Mouse (Mus musculus) limb, embryonic 14.5 days (tissue): ENCODE measurements at regions not wholly inside any gene's neighbourhood (a gene's known extent, or its start where the extent isn't known, plus 50 kb on each side); places are given as distances from the start of the nearest gene placed in this dataset.

Experiments used
- ATAC-seq: fragments of 200-750 bp; cut with Nextera tagmentation; 2 replicates; pipeline ENCODE4 v1.8.0; 2017; ENCODE audit warnings: low read depth, moderate number of reproducible peaks, moderate TSS enrichment; ENCODE audit not compliant: low FRiP score
- DNase-seq: peaks from one replicate; pipeline ENCODE4 v3.0.0-alpha.2; 2015; ENCODE audit warnings: low spot score
- H3K27ac ChIP-seq: fragments of 300-500 bp; sonication (generic); replicated peaks from 2 replicates; pipeline ENCODE4 v1.5.1; 2014; ENCODE audit warnings: low read depth, mild to moderate bottlenecking, low read length, moderate library complexity, mixed read lengths
- H3K27me3 ChIP-seq: fragments of 300-500 bp; sonication (generic); 2 replicates; pipeline ENCODE4 v1.6.1; 2014; ENCODE audit warnings: low read length, mixed read lengths; ENCODE audit not compliant: control insufficient read depth, insufficient read depth
- H3K36me3 ChIP-seq: fragments of 300-500 bp; sonication (generic); 2 replicates; pipeline ENCODE4 v1.6.1; 2014; ENCODE audit warnings: mild to moderate bottlenecking, low read length, moderate library complexity, mixed read lengths; ENCODE audit not compliant: control insufficient read depth, insufficient read depth
- H3K4me1 ChIP-seq: fragments of 300-500 bp; sonication (generic); 2 replicates; pipeline ENCODE4 v1.6.1; 2014; ENCODE audit warnings: antibody characterized with exemption, low read length, mixed read lengths; ENCODE audit not compliant: control insufficient read depth, insufficient read depth
- H3K4me2 ChIP-seq: fragments of 300-500 bp; sonication (generic); replicated peaks from 2 replicates; pipeline ENCODE4 v1.6.1; 2014; ENCODE audit warnings: low read depth, mild to moderate bottlenecking, low read length, moderate library complexity; ENCODE audit not compliant: severe bottlenecking
- H3K4me3 ChIP-seq: fragments of 300-500 bp; sonication (generic); replicated peaks from 2 replicates; pipeline ENCODE4 v1.5.1; 2014; ENCODE audit warnings: low read length
- H3K9ac ChIP-seq: fragments of 300-500 bp; sonication (generic); 2 replicates; pipeline ENCODE4 v1.6.1; 2014; ENCODE audit warnings: mild to moderate bottlenecking, low read depth, low read length, moderate library complexity; ENCODE audit not compliant: severe bottlenecking
- H3K9me3 ChIP-seq: fragments of 300-500 bp; sonication (generic); 2 replicates; pipeline ENCODE4 v1.6.1; 2016; ENCODE audit warnings: low read length; ENCODE audit not compliant: control insufficient read depth
- POLR2A ChIP-seq: fragments of 200-500 bp; IDR thresholded peaks from 2 replicates; pipeline ENCODE4 v1.8.0; 2012; ENCODE audit warnings: inconsistent platforms, mild to moderate bottlenecking, moderate library complexity, borderline replicate concordance; ENCODE audit not compliant: insufficient read depth, insufficient read length; ENCODE audit errors: extremely low read depth
- WGBS: fragments of 180-500 bp; shearing (Covaris S2); extraction: QIAGEN DNeasy Blood & Tissue Kit; methylation state at CpG from one replicate; pipeline ENCODE4 v1.1.7; 2014; 5-methylcytosine and 5-hydroxymethylcytosine counted together

DNA sequence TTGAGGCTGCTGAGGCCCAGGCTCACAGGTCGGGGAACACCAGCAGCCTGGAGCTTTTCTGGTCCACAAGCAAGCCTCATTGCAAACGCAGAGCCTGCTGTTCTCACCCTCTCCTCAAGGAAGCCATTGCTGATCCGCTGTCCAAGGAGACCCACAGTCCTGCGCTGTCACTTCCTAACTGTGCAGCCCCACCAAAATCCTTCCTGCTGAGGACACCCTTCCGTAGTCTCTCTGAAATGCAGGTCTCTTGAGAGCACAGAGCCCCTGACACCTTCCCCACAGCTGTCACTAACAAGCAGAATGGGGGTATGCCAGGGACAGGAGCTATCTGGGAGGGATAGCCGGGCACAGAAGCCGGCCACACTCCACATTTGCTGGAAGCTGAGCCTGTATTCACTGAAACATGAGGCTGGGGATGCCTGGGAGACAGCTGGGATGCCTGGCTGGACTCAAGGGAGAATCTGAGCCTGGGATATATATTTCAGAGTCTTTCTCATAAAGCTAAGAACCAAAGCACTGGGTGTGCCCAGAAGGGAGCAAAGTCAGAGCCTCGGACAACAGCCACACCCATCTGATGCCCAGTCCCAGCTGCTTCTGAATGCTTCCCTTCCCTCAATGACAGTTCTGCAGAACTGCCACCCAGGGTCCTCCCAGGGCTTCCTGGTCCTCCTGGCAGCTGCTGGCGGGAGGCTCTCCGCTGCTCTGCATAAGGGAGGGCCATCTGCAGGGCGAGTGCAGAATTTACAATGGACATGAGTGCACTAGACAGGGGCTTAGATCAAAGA is 162.6 kb downstream of the Rpl14 start:
- Histone ChIP-seq H3K4me3 (no peak overlapping the region), H3K4me1 (peaks cover 34% of the 10 kb centered on the region), H3K9ac (no peak overlapping the region), H3K4me2 (no peak overlapping the region), H3K9me3 (no peaks in the 10 kb centered on the region), H3K36me3 (no peaks in the 10 kb centered on the region), H3K27me3 (no peaks in the 10 kb centered on the region), H3K27ac (peak overlapping the region; percentile 61; the same call in 1 of the 2 replicates)
- ATAC-seq (peak; percentile 79), DNase-seq (peak; percentile 49)
- TF ChIP-seq POLR2A, result no peak
- WGBS, result 37% methylated on average over 11 of the region's 11 CpGs

DNA sequence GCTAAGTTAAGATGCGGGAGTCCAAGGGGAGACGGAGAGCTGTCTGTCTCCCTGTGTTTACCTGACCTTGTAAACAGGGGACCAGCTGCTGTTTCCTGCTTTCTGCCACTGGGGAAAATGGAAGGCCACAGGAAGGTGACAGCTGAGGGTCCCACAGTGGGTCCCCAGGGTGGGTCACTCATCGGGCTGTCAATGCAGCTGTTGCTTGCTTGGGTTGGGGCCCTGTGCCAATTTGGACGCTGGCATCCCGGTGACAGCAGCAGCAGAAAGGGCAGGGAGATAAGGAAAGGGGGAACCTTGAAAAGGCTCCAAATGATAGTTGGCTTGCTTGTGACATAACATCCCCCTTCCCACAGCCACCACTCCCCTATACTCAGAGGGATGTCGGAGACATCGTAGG is 164.0 kb downstream of the Rpl14 start:
- H3K4me3 ChIP-seq, result no peak overlapping the region
- 77% methylated on average over 7 of the region's 7 CpGs for WGBS
- no peaks in the 10 kb centered on the region for H3K36me3 ChIP-seq
- H3K9me3 ChIP-seq, result no peaks in the 10 kb centered on the region
- no peak overlapping the region for H3K4me2 ChIP-seq
- H3K27ac ChIP-seq, result no peak overlapping the region
- no peak overlapping the region for H3K9ac ChIP-seq
- peaks cover 41% of the 10 kb centered on the region for H3K4me1 ChIP-seq
- ATAC-seq (no peak), DNase-seq (no peak)
- H3K27me3 ChIP-seq, result no peaks in the 10 kb centered on the region
- TF ChIP-seq POLR2A, result no peak

DNA sequence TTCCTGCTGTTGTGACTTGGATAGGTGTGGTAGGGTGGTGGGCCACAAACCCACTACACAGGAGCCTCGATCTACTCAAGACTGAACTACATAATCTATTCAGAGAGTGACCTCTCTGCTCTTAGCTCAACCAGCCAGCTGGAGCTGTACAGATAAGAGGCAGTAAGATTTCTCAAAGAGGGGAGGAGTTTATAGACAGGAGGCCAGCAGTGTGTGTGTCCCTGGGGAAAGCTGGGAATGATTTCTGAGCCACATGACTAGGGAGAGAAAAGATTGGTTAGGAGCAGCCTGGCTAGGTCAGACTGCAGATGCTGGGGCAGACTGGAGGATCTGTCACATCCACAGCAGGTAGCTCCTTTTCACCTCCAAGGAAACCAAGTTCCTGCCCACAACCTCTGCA is 166.7 kb downstream of the Rpl14 start:
- H3K4me2 ChIP-seq, result no peak overlapping the region
- H3K36me3 ChIP-seq, result no peaks in the 10 kb centered on the region
- DNase-seq (no peak), ATAC-seq (no peak)
- H3K9ac ChIP-seq, result no peak overlapping the region
- no peaks in the 10 kb centered on the region for H3K9me3 ChIP-seq
- H3K27me3 ChIP-seq, result no peaks in the 10 kb centered on the region
- WGBS, result 81% methylated on average over 1 of the region's 1 CpGs
- TF ChIP-seq POLR2A, result no peak
- no peak overlapping the region for H3K4me3 ChIP-seq
- peaks cover 33% of the 10 kb centered on the region for H3K4me1 ChIP-seq
- H3K27ac ChIP-seq, result no peak overlapping the region

DNA sequence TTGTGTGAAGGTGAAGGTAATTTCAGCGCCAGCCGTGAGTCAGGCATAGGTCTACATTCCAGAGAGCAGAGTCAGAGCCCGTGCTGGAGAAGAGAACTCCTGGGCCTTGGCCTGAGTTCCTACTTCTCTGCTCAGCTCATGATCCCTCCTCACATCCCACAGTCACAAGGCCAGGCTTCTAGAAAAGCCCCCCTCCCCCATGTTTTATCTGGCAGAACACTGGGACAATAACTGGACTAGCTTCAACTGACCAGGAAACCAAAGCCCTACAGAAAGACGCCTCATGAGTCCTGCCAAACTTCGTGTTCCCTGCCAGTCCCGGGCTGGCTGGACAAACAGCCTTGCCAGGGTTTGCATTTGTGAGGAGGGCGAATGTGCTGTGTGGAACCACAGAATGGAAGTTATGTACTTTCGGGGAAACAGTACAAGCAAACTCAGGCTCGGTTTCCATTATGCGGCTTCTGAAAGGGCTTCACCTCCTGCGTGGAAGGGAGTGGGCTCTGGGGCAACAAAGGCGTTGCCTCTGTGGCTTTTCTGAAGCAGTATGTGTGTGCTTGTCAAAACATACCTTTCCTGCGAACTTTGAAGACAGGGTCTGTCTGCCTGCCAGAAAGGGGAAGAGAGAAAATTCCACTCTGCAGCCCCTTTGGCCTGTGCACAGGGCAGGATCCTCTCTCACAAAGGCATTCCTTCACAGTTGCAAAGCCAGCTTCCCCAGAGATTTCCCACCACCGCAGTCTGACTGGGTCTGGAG is 168.1 kb downstream of the Rpl14 start:
- H3K9ac ChIP-seq, result no peak overlapping the region
- DNase-seq, result peak; percentile 63
- 39% methylated on average over 14 of the region's 14 CpGs for WGBS

DNA sequence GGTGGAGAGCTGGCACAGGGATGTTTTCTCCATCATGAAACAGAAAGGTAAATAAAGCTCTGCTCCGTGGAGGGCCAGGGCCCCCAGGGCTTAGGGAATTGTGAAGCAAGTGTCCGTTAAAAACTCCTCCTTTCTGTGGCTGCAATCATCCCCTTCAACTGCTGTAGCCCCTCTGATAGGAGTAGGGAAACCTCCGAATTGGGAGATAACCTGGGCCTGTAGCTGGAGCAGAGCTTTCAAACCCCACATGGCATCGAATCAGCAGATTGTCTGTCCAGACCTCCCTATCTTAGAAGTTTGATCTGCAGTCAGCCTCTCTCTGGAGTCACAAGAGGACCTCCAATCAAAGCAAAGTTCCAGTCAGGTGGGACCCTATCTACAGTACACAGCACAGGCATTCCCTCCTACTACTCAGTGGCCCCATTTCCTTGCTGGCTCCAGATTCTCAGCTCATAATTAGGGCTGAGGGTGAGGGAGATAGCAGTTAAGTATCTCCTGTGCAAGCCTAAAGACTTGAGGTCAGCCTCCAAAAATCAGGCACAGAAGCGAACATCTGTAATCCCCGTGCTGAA is 168.8 kb downstream of the Rpl14 start:
- WGBS, result 37% methylated on average over 6 of the region's 6 CpGs

More for the DNA sequence above, 168.1 kb downstream of the Rpl14 start:
- TF ChIP-seq POLR2A, result no peak
- H3K9me3 ChIP-seq, result no peaks in the 10 kb centered on the region
- H3K27ac ChIP-seq, result peak overlapping the region; percentile 84
- no peaks in the 10 kb centered on the region for H3K27me3 ChIP-seq
- H3K4me3 ChIP-seq, result no peak overlapping the region
- H3K4me1 ChIP-seq, result peaks cover 20% of the 10 kb centered on the region
- no peak overlapping the region for H3K4me2 ChIP-seq
- peak; percentile 68 for ATAC-seq
- H3K36me3 ChIP-seq, result no peaks in the 10 kb centered on the region

More for the DNA sequence above, 168.8 kb downstream of the Rpl14 start:
- no peaks in the 10 kb centered on the region for H3K9me3 ChIP-seq
- no peak for TF ChIP-seq POLR2A
- ATAC-seq, result no peak
- H3K9ac ChIP-seq, result no peak overlapping the region
- no peak overlapping the region for H3K4me3 ChIP-seq
- no peak overlapping the region; the same call in 1 of the 2 replicates for H3K4me2 ChIP-seq
- no peaks in the 10 kb centered on the region for H3K27me3 ChIP-seq
- H3K27ac ChIP-seq, result peak overlapping the region; percentile 84
- DNase-seq, result no peak
- peaks cover 17% of the 10 kb centered on the region for H3K4me1 ChIP-seq
- H3K36me3 ChIP-seq, result no peaks in the 10 kb centered on the region
